Mouse (Mus musculus): ENCODE measurements around the gene Parva.

- TF ChIP-seq CTCF (IDR thresholded peaks at IDR 0.05) (no peak), EP300 (IDR thresholded peaks at IDR 0.05) (no peak)
These were observed 74.9 kb downstream of the Parva start for GRCm38 (mm10) chr7:112502050-112502809.
